Mouse (Mus musculus) heart, embryonic 13.5 days (tissue): Measurements from ENCODE around the gene M1ap. TPM values are rescaled to one million over a fixed set of nuclear protein-coding genes. Genes with fewer than 3 reads are reported as not detected.

Experiments
- ATAC-seq: fragments of 200-750 bp; cut with Nextera tagmentation; 2 replicates; pipeline ENCODE4 v1.8.0; 2017; ENCODE audit warnings: moderate TSS enrichment; ENCODE audit not compliant: insufficient number of reproducible peaks, low FRiP score, low TSS enrichment; ENCODE audit errors: extremely low read depth
- H3K27ac ChIP-seq: fragments of 300-500 bp; sonication (generic); replicated peaks from 2 replicates; pipeline ENCODE4 v1.5.1; 2015; ENCODE audit warnings: moderate library complexity, mild to moderate bottlenecking, inconsistent platforms
- H3K27me3 ChIP-seq: fragments of 300-500 bp; sonication (generic); replicated peaks from 2 replicates; pipeline ENCODE4 v1.6.1; 2015; ENCODE audit warnings: mild to moderate bottlenecking, inconsistent platforms
- H3K36me3 ChIP-seq: fragments of 300-500 bp; sonication (generic); 2 replicates; pipeline ENCODE4 v1.6.1; 2015; ENCODE audit warnings: mild to moderate bottlenecking, inconsistent platforms
- H3K4me1 ChIP-seq: fragments of 300-500 bp; sonication (generic); 2 replicates; pipeline ENCODE4 v1.6.1; 2015; ENCODE audit warnings: inconsistent platforms
- H3K4me2 ChIP-seq: fragments of 300-500 bp; sonication (generic); 2 replicates; pipeline ENCODE4 v1.6.1; 2015; ENCODE audit warnings: inconsistent platforms, mild to moderate bottlenecking, moderate library complexity
- H3K4me3 ChIP-seq: fragments of 300-500 bp; sonication (generic); 2 replicates; pipeline ENCODE4 v1.5.1; 2015; ENCODE audit warnings: moderate library complexity, mild to moderate bottlenecking, inconsistent platforms
- H3K9ac ChIP-seq: fragments of 300-500 bp; sonication (generic); 2 replicates; pipeline ENCODE4 v1.6.1; 2015; ENCODE audit warnings: inconsistent platforms, mild to moderate bottlenecking, moderate library complexity
- H3K9me3 ChIP-seq: fragments of 300-500 bp; sonication (generic); 2 replicates; pipeline ENCODE4 v1.6.1; 2016; ENCODE audit warnings: inconsistent platforms
- WGBS: fragments of 180-500 bp; shearing (Covaris S2); methylation state at CpG from one replicate; pipeline ENCODE4 v1.1.7; 2015; ENCODE audit warnings: mixed read lengths; 5-methylcytosine and 5-hydroxymethylcytosine counted together
- polyA plus RNA-seq: library from polyadenylated mRNA; unstranded; fragments of >200 nt; fragmentation: Nextera tagmentation; extraction: Ambion mirVana; gene quantifications from 2 replicates; pipeline ENCODE4 v1.2.1, GENCODE M21; 2015

Gene M1ap
- polyA plus RNA-seq, 1 experiment from 2014 or later = 1.5 TPM

DNA sequence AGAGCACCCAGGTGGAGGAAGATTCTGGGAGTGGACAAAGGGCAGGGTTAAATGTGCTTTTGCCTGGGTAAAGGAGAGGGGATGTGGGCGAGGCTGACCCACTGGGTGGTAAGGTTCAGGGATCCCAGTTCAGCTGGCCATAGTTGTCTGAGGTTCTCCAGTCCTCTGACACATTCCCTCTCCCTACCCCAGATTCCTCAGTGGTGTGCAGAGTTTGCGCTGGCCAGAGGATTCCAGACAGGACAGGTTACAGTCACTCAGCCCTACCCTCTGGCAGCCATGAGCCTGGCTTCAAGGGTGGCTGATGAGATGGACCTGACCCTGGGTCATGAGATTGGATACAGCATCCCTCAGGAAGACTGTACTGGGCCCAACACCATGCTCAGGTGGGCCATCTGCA, 112.0 kb downstream of the M1ap start:
- Histone ChIP-seq H3K4me2 (no peak overlapping the region), H3K27ac (no peak overlapping the region), H3K4me3 (no peak overlapping the region), H3K9ac (no peak overlapping the region), H3K36me3 (peaks cover 24% of the 10 kb centered on the region), H3K27me3 (peaks cover 52% of the 10 kb centered on the region), H3K9me3 (no peaks in the 10 kb centered on the region), H3K4me1 (peaks cover 12% of the 10 kb centered on the region)
- 76% methylated on average over 2 of the region's 2 CpGs for whole genome bisulfite sequencing
- no peak for ATAC-seq

- no peak overlapping the region for H3K4me3 ChIP-seq
- no peak overlapping the region for H3K4me2 ChIP-seq
- peaks cover 100% of the 10 kb centered on the region for H3K27me3 ChIP-seq
- H3K27ac ChIP-seq = no peak overlapping the region
- no peak overlapping the region for H3K9ac ChIP-seq
- no peaks in the 10 kb centered on the region for H3K36me3 ChIP-seq
- H3K4me1 ChIP-seq = peaks cover 24% of the 10 kb centered on the region
- H3K9me3 ChIP-seq = no peaks in the 10 kb centered on the region
- 37% methylated on average over 8 of the region's 8 CpGs for WGBS
- no peak for ATAC-seq
Measured at GRCm38 (mm10) chr6:83065995-83066394, 119.3 kb downstream of the M1ap start.

GRCm38 (mm10) chr6:83066441-83066840, 119.7 kb downstream of the M1ap start:
- Histone ChIP-seq H3K9me3 (no peaks in the 10 kb centered on the region), H3K4me1 (peaks cover 28% of the 10 kb centered on the region), H3K4me3 (no peak overlapping the region), H3K36me3 (no peaks in the 10 kb centered on the region), H3K27me3 (peaks cover 100% of the 10 kb centered on the region), H3K9ac (no peak overlapping the region), H3K27ac (no peak overlapping the region), H3K4me2 (no peak overlapping the region)
- no peak for ATAC-seq
- 29% methylated on average over 6 of the region's 6 CpGs for WGBS

DNA sequence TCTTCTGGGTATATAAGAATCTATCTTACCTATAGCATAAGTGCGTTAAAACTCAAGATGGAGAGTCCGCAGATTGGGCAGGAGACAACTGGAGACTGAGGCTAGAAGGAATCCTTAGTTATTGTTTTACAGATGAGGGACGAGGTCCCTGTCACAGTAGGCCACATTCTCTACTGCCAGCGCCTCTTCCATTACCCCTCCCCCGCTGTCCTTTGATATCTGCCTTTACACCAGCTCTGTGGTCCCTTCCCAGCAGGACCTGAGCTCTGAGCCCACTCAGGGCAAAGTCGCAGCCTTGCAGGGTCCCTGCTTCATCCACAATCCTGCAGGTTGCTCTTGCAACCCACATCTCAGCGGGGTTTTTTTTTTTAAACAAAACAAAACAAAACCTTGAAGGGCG, 121.5 kb downstream of the M1ap start:
- Histone ChIP-seq H3K4me3 (peak overlapping the region; percentile 43), H3K9ac (no peak overlapping the region)
- 7% methylated on average over 8 of the region's 8 CpGs for WGBS

GRCm38 (mm10) chr6:83068706-83069487, 122.2 kb downstream of the M1ap start:
- no peak overlapping the region for H3K27ac ChIP-seq
- H3K4me1 ChIP-seq = peaks cover 28% of the 10 kb centered on the region
- no peaks in the 10 kb centered on the region for H3K9me3 ChIP-seq
- H3K36me3 ChIP-seq = no peaks in the 10 kb centered on the region
- peak overlapping the region; percentile 40; the same call in 1 of the 2 replicates for H3K9ac ChIP-seq
- peak overlapping the region; percentile 43 for H3K4me3 ChIP-seq
- H3K27me3 ChIP-seq = peaks cover 100% of the 10 kb centered on the region
- WGBS = under 1% methylated on average over 81 of the region's 81 CpGs
- peak overlapping the region; percentile 61 for H3K4me2 ChIP-seq
- no peak for ATAC-seq

More for the DNA sequence above, 121.5 kb downstream of the M1ap start:
- Histone ChIP-seq H3K9me3 (no peaks in the 10 kb centered on the region), H3K4me1 (peaks cover 28% of the 10 kb centered on the region), H3K27ac (no peak overlapping the region), H3K27me3 (peaks cover 100% of the 10 kb centered on the region), H3K36me3 (no peaks in the 10 kb centered on the region), H3K4me2 (peak overlapping the region; percentile 61)
- no peak for ATAC-seq

GRCm38 (mm10) chr6:83069488-83070246, 123.0 kb downstream of the M1ap start:
- Histone ChIP-seq H3K27me3 (peaks cover 100% of the 10 kb centered on the region), H3K9me3 (no peaks in the 10 kb centered on the region), H3K4me1 (peaks cover 28% of the 10 kb centered on the region), H3K4me2 (peak overlapping the region; percentile 61), H3K27ac (no peak overlapping the region), H3K36me3 (no peaks in the 10 kb centered on the region), H3K9ac (no peak overlapping the region), H3K4me3 (peak overlapping the region; percentile 43)
- ATAC-seq = no peak
- 3% methylated on average over 67 of the region's 69 CpGs for WGBS

DNA sequence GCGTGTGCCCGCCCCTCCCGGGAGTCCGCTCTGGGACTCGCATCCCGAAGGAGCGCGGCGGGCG, 123.4 kb downstream of the M1ap start, which contains the start of gene Tlx2:
Tlx2 (minus strand) TSS at position 47 of the 64 bp plus-strand sequence.
- H3K9ac ChIP-seq = 0 out of 2 replicates have a peak within 1 kb of the TSS, but pooled peaks have one; percentile 40

DNA sequence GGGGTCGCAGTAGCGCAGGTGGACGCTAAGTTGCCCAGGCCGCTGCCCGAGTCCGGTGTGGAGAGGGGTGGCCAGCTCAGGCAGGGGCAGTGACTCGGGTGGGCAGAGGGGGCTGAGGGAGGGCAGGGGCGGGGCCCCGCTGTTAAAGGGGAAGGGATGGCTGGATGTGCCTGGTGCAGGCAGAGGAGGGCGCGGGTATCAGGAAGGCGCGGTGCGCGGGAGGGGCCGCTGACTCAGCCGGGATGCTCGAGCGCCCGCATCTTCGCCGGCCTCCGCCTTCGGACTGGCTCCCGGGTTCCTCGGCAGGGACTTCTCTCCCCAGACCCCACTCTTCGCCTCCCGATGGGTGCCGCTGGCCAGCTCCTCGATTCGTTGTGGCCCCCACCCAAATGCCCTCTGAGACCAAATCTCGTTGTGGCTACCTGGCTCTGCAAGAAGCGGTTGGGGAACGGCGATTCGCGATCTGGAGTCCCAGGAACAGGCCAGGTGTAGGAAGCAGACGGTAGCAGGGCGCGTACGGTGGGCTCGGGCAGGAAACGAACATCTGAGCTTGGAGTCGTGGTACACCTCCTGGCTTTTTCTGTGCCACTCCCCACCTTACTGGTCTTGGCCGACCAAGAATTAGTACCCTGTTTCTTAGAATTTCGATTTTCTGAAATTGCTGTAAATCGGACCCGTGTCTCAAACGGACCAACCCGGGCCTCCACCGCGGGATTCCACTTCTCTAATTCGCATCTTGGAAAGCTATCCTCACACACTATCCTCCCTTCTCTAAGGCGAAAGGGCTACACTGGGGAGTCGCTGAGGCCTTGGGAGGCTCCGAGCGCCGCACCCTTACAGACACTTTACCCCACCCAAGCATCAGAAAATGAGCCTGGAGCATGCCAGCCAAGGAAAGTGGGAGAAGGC, 123.9 kb downstream of the M1ap start:
- peak overlapping the region; percentile 43 for H3K4me3 ChIP-seq
- H3K36me3 ChIP-seq = no peaks in the 10 kb centered on the region
- H3K4me2 ChIP-seq = peak overlapping the region; percentile 47
- H3K27ac ChIP-seq = no peak overlapping the region
- H3K27me3 ChIP-seq = peaks cover 100% of the 10 kb centered on the region
- WGBS = under 1% methylated on average over 55 of the region's 58 CpGs
- peaks cover 28% of the 10 kb centered on the region for H3K4me1 ChIP-seq
- no peak for ATAC-seq
- H3K9ac ChIP-seq = no peak overlapping the region
- H3K9me3 ChIP-seq = no peaks in the 10 kb centered on the region

More for the DNA sequence above, 123.4 kb downstream of the M1ap start, which contains the start of gene Tlx2:
- H3K27me3 ChIP-seq = peaks cover 100% of the 10 kb centered on the region
- peak within 1 kb of the TSS; percentile 61 for H3K4me2 ChIP-seq
- peaks cover 28% of the 10 kb centered on the region for H3K4me1 ChIP-seq
- no peaks in the 10 kb centered on the region for H3K36me3 ChIP-seq
- H3K27ac ChIP-seq = no peak within 1 kb of the TSS
- no peak for ATAC-seq
- peak within 1 kb of the TSS; percentile 43 for H3K4me3 ChIP-seq
- WGBS = 0% methylated on average over 10 of the region's 10 CpGs
- no peaks in the 10 kb centered on the region for H3K9me3 ChIP-seq

- Histone ChIP-seq H3K9me3 (no peaks in the 10 kb centered on the region), H3K4me2 (peak overlapping the region; percentile 20; the same call in 1 of the 2 replicates), H3K36me3 (no peaks in the 10 kb centered on the region), H3K4me1 (peaks cover 28% of the 10 kb centered on the region), H3K27ac (no peak overlapping the region), H3K27me3 (peaks cover 100% of the 10 kb centered on the region), H3K9ac (no peak overlapping the region), H3K4me3 (peak overlapping the region; percentile 43)
- 4% methylated on average over 24 of the region's 24 CpGs for WGBS
- no peak for ATAC-seq
Measured at GRCm38 (mm10) chr6:83071220-83071619, 124.5 kb downstream of the M1ap start.

DNA sequence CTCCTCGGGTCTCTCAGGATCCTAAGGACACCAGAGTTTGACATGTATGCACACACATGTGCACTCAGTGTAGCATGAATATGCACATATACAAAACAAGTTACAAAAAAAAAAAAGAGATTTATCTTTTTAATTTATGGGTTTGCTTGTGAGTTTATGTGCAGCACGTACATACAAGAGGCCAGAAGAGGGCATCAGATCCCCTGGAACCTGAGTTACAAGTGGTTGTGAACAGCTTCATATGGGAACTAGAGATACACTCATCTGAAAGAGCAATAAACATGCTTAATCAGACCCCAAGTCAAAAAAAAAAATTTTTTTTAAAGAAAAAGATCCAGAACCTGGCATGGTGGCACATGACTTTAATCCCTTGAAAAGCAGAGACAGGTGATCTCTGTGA, 128.3 kb downstream of the M1ap start:
- Histone ChIP-seq H3K27ac (no peak overlapping the region), H3K4me2 (no peak overlapping the region), H3K4me1 (peaks cover 25% of the 10 kb centered on the region), H3K9me3 (no peaks in the 10 kb centered on the region), H3K9ac (no peak overlapping the region), H3K36me3 (peaks cover 3% of the 10 kb centered on the region), H3K4me3 (no peak overlapping the region), H3K27me3 (peaks cover 77% of the 10 kb centered on the region)
- WGBS = 12% methylated on average over 2 of the region's 2 CpGs
- no peak for ATAC-seq
